Mouse (Mus musculus): ENCODE data around the gene Brca2. TPM values are rescaled to one million over a fixed set of nuclear protein-coding genes. Genes with fewer than 3 reads are reported as not detected.

Gene Brca2
- polyA plus RNA-seq (2017; shearing (Covaris generic)): 6.2 TPM

DNA sequence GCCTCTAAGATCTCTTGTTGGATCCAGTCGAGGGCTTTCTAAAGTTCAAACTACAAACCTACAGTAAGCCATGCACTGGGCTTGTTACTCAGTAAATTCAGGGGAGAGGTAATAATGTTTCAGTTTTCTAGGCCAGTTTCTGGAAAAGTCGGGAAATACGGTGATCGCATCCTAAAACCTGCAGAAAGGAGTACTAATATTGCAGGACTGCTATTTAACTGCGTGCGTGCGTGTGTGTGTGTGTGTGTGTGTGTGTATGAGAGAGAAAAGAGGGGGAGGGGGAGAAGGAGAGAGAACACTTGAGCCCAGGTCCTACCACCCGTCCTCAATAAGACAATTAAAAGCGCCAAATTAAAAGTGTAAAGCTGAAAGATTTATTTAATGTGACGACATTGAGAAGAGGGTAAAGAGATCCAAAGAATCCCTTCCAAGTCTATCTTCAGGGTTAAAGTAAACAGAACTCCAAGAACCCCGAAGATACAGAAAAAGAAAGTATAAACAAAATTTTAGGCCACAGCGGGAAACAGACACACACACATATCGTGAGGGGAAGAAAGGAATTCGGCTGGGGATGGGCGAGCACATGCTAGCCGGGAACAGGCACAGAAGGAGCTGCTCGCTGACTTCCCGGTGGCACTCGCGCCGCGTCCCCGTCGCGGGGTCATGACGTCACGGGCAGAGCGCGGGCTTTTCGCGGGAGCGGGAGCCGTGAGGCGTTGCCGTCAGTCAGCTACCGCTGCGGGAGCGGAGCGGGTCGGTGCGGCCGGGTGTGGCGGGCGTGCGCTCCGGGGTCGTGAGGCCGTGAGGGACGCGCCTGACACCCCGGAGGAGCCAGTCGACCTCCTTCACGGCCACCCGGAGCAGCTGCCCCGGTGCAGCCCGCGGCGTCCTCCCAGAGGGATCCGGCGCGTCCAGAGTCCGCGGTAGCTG is at the start of gene Brca2:
Brca2 (plus strand) TSS at position 694 of the 930 bp plus-strand sequence.

GRCm38 (mm10) chr5:150518064-150518463 is 4.4 kb upstream of the Brca2 start, which contains the start of gene Zar1l:
TSS of gene Zar1l (minus strand) at chr5:150518164.

GRCm38 (mm10) chr5:150597088-150597487 is 74.7 kb downstream of the Brca2 start, which contains the start of gene N4bp2l1:
TSS of gene N4bp2l1 (minus strand) at chr5:150597188.

Other genes starting within 250 kb of the Brca2 start
- not detected for gene Zar1l, start 4.5 kb upstream of the Brca2 start, polyA plus RNA-seq (2017; shearing (Covaris generic))
- gene N4bp2l1, start 74.6 kb downstream of the Brca2 start, polyA plus RNA-seq (2017; shearing (Covaris generic)): 119 TPM
- gene N4bp2l2, start 143.6 kb downstream of the Brca2 start, polyA plus RNA-seq (2017; shearing (Covaris generic)): 95.3 TPM
- 37.0 TPM for gene Pds5b, start 151.1 kb downstream of the Brca2 start, polyA plus RNA-seq (2017; shearing (Covaris generic))